Mouse (Mus musculus) spleen, adult 2 months (tissue): Measurements from ENCODE around the gene Nprl2. TPM values are rescaled to one million over a fixed set of nuclear protein-coding genes. Genes with fewer than 3 reads are reported as not detected.

Experiments used
- DNase-seq, 2 experiments: peaks; one replicate each; pipeline versions ENCODE4 v3.0.0 to v3.0.0-alpha.2; 2012 to 2021; ENCODE audit warnings: low spot score in 2 of 2, low read depth in 1 of 2
- H3K27ac ChIP-seq: fragments of 200-500 bp; 2 replicates; pipeline ENCODE4 v1.5.1; 2012; ENCODE audit warnings: low read length, inconsistent platforms; ENCODE audit not compliant: insufficient read depth
- H3K27me3 ChIP-seq: fragments of 200-500 bp; 2 replicates; pipeline ENCODE4 v1.6.1; 2012; ENCODE audit warnings: mild to moderate bottlenecking, moderate library complexity, low read length, inconsistent platforms; ENCODE audit not compliant: control insufficient read depth, insufficient read depth
- H3K36me3 ChIP-seq: fragments of 200-500 bp; 2 replicates; pipeline ENCODE4 v1.6.1; 2012; ENCODE audit warnings: mild to moderate bottlenecking, low read length, inconsistent platforms; ENCODE audit not compliant: control insufficient read depth, insufficient read depth
- H3K4me1 ChIP-seq: fragments of 200-500 bp; 2 replicates; pipeline ENCODE4 v1.6.1; 2011; ENCODE audit warnings: inconsistent platforms; ENCODE audit not compliant: control insufficient read depth, insufficient read depth, insufficient read length
- H3K4me3 ChIP-seq: fragments of 200-500 bp; 2 replicates; pipeline ENCODE4 v1.5.1; 2011; ENCODE audit warnings: mild to moderate bottlenecking, inconsistent platforms; ENCODE audit not compliant: insufficient read depth, insufficient read length; ENCODE audit errors: extremely low read depth
- CTCF ChIP-seq: fragments of 200-500 bp; IDR thresholded peaks from 2 replicates; pipeline ENCODE4 v1.5.1; 2011; ENCODE audit warnings: mild to moderate bottlenecking, inconsistent platforms; ENCODE audit not compliant: insufficient read depth, insufficient read length, insufficient replicate concordance; ENCODE audit errors: extremely low read depth
- POLR2A ChIP-seq: fragments of 200-500 bp; IDR thresholded peaks from 2 replicates; pipeline ENCODE4 v1.6.1; 2011; ENCODE audit warnings: low read depth, low read length, inconsistent platforms
- WGBS: fragments of 180-500 bp; shearing (Covaris S2); methylation state at CpG from one replicate; pipeline ENCODE4 v1.1.7; 2018; 5-methylcytosine and 5-hydroxymethylcytosine counted together
- polyA plus RNA-seq: library from polyadenylated mRNA; depleted of rRNA; stranded (reverse); fragments of >200 nt; gene quantifications from 2 replicates; pipeline ENCODE4 v1.2.3, GENCODE M21; 2012

The Nprl2 gene
- polyA plus RNA-seq, 1 experiment, result 24.4 TPM

DNA sequence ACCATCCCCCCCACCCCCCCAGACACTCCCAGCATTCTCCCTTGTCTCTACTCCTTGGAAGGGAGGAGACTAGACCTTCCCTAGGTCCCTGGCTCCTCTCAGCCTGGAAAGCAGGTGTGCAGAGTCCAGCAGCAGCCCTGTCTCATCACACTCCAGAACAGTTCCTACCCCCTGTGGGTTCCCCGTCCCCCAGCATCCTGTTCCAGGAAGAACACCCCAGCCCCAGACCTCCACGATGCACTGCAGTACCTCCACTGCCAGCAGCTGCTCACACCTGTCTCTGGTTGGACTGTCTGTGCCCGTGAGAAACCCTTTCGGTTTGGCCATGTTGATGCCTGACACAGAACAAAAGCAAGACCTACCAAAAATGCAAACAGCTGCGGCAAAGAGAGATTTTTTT, 20.8 kb upstream of the Nprl2 start:
- WGBS, result 19% methylated on average over 5 of the region's 5 CpGs
- no peaks in the 10 kb centered on the region for H3K27me3 ChIP-seq

DNA sequence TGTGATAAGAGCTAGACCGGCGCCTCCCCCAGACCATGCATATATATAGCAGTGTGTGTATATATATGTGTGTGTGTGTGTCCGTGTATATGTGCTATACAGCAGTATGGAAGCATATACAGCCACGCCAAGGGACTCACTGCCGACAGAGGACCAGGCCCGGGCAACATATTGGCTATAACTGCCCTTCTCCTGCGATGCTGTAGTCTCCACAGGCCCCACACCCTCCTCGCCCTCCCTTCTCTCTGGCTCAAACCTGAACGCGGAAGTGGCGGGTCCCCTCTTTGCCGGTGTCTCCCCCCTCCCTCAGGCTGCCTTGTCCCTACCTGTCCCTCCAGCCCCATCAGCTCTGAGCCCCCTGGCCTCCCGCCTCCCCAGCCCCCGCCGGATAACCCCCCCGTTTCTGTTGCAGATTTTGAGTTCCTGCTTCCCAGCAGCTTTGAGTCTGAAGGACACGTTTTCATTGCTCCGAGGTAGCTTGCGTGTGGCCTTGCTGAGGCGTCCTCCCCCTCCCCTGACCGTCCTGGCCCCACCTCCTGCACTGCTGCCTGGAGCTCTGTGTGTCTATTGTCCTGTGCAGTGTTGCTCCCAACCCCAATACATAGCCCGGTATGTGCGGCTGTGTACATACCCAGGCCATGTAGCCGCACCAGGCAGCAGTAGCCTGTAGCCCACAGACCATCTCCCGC, 20.2 kb upstream of the Nprl2 start:
- TF ChIP-seq POLR2A, result no peak
- TF ChIP-seq CTCF, result no peak
- Histone ChIP-seq H3K4me1 (peaks cover 8% of the 10 kb centered on the region), H3K27me3 (peaks cover 5% of the 10 kb centered on the region), H3K36me3 (no peaks in the 10 kb centered on the region), H3K27ac (no peak overlapping the region), H3K4me3 (peak overlapping the region; percentile 44; the same call in 1 of the 2 replicates)
- DNase-seq, result no peak
- 19% methylated on average over 25 of the region's 25 CpGs for WGBS

More for the DNA sequence above, 20.8 kb upstream of the Nprl2 start:
- DNase-seq, result no peak
- Histone ChIP-seq H3K27ac (no peak overlapping the region), H3K36me3 (no peaks in the 10 kb centered on the region), H3K4me1 (peaks cover 2% of the 10 kb centered on the region; the same call in 1 of the 2 replicates), H3K4me3 (no peak overlapping the region)
- no peak for TF ChIP-seq CTCF
- TF ChIP-seq POLR2A, result no peak

DNA sequence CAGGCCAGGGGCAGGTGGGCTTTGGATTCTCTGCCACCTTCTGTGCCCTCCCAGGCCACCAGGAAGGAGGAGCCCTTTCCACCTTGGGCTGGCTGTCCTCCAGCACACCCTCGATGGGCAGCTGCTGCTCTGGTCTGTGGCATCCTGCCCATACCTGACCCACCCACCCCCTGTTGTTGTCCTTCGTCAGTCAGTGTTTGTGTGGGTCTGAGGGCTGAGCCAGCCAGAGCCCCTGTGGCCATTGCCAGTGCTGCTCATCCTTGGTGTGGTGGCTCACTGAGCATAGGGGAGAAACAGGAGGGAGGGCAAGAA, 19.7 kb upstream of the Nprl2 start:
- TF ChIP-seq CTCF (no peak), POLR2A (no peak)
- H3K36me3 ChIP-seq, result no peaks in the 10 kb centered on the region
- WGBS, result 36% methylated on average over 2 of the region's 2 CpGs
- peak overlapping the region; percentile 44; the same call in 1 of the 2 replicates for H3K4me3 ChIP-seq
- H3K27me3 ChIP-seq, result peaks cover 7% of the 10 kb centered on the region
- H3K27ac ChIP-seq, result no peak overlapping the region
- H3K4me1 ChIP-seq, result peaks cover 8% of the 10 kb centered on the region
- DNase-seq, result no peak

DNA sequence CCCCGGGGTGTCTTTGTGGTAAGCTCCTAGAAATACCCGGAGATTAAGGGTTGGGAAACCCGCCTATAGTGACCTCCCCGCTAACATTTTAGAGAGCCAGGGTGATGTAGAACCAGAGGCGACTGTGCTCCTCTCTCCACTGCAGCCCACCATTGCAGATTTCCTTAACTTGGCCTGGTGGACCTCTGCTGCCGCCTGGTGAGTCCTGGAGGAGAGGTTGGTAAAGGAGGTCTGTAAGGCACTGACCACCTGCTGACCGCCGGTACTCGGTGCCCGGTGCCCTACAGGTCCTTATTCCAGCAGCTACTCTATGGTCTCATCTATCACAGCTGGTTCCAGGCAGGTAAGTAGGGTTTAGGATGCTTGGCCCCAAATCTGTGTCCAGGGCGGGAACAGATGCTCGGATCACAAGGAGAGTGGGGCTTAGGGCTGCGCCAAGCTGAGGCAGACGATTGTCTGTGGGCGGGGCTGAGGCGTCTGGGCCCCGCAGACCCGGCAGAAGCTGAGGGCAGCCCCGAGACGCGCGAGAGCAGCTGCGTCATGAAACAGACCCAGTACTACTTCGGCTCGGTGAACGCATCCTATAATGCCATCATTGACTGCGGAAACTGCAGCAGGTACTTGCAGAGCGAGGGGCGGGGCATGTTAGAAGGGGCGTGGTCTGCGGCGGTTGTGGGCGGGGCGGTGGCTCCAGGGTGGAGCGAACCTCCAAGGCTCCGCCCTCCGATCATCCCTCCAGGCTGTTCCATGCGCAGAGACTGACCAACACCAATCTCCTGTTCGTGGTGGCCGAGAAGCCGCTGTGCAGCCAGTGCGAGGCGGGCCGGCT, 15.6 kb upstream of the Nprl2 start:
- peak; percentile 25 to 61 for DNase-seq
- H3K27ac ChIP-seq, result no peak overlapping the region
- WGBS, result 11% methylated on average over 44 of the region's 44 CpGs
- H3K36me3 ChIP-seq, result no peaks in the 10 kb centered on the region
- H3K4me3 ChIP-seq, result peak overlapping the region; percentile 25; the same call in 1 of the 2 replicates
- H3K4me1 ChIP-seq, result peaks cover 8% of the 10 kb centered on the region
- TF ChIP-seq POLR2A (no peak), CTCF (no peak)
- H3K27me3 ChIP-seq, result peaks cover 7% of the 10 kb centered on the region

DNA sequence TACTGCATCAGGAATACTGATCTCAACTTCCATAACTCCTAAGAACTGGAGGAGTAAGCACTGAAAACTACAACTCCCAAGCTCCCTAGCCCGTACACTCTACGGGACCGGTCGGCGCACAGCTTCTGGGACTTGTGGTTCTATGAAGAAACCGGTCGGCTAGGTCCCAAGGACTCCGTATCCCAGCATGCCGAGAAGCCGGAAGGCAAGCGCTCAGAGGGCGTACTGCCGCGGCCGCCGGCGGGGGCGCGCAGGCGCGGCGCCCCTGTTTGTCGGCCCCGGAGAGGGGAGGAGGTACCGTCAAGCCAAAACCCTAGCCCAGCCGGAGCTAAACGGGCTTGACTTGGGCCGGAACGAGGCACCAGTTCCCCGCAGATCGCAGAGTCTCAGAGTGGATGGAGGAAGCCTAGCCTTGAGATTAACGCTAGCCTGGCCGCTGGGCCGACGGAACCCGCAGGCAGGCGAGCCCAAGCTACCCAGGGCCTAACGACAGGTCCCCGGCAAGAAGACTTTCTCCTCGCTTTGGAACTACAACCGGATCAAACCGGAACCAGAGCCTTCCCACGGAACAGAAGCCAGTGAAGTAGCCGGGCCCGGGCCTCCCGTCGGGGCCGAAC, 8.1 kb upstream of the Nprl2 start, which contains the start of gene Tmem115:
TSS of gene Tmem115 (plus strand) at position 155 of the 617 bp plus-strand sequence.
- WGBS, result under 1% methylated on average over 48 of the region's 48 CpGs
- DNase-seq, result peak; percentile 84 to 88
- Histone ChIP-seq H3K27ac (peak within 1 kb of the TSS; percentile 84), H3K4me1 (peaks cover 11% of the 10 kb centered on the region; the same call in 1 of the 2 replicates), H3K4me3 (peak within 1 kb of the TSS; percentile 85), H3K27me3 (no peaks in the 10 kb centered on the region), H3K36me3 (peaks cover 11% of the 10 kb centered on the region)
- no peak for TF ChIP-seq CTCF
- TF ChIP-seq POLR2A, result peak; percentile 46

DNA sequence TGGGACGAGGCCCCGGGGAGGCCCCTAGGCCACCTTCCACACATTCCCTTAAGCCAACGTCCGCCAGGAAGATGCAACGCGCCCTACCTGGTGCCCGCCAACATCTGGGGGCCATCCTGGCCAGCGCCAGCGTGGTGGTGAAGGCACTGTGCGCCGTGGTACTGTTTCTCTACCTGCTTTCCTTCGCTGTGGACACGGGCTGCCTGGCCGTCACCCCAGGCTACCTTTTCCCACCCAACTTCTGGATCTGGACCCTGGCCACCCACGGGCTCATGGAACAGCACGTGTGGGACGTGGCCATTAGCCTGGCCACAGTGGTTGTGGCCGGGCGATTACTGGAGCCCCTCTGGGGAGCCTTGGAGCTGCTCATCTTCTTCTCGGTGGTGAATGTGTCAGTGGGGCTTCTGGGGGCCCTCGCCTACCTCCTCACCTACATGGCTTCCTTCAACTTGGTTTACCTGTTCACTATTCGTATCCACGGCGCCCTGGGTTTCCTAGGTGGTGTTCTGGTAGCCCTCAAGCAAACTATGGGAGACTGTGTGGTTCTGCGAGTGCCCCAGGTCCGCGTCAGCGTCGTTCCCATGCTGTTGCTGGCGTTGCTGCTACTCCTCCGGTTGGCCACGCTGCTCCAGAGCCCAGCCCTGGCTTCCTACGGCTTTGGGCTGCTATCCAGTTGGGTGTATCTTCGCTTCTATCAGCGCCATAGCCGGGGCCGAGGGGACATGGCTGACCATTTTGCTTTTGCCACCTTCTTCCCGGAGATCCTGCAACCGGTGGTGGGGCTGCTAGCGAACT, 7.4 kb upstream of the Nprl2 start:
- H3K36me3 ChIP-seq, result peaks cover 15% of the 10 kb centered on the region
- TF ChIP-seq POLR2A, result no peak
- TF ChIP-seq CTCF, result no peak
- H3K4me3 ChIP-seq, result peak overlapping the region; percentile 85
- DNase-seq, result no peak
- peaks cover 11% of the 10 kb centered on the region; the same call in 1 of the 2 replicates for H3K4me1 ChIP-seq
- no peaks in the 10 kb centered on the region for H3K27me3 ChIP-seq
- under 1% methylated on average over 40 of the region's 40 CpGs for WGBS
- peak overlapping the region; percentile 84 for H3K27ac ChIP-seq
